Mouse (Mus musculus): ENCODE measurements at regions not wholly inside any gene's neighbourhood (a gene's known extent, or its start where the extent isn't known, plus 50 kb on each side); places are given as distances from the start of the nearest gene placed in this dataset.

- TF ChIP-seq POLR2A (IDR thresholded peaks at IDR 0.05; ENCODE audit: borderline replicate concordance, insufficient read depth, low read length): no peak
- no peak for TF ChIP-seq CTCF (IDR thresholded peaks at IDR 0.05; ENCODE audit: borderline replicate concordance, insufficient read depth, low read depth, low read length)
These were observed 209.1 kb downstream of the Sec16b start for GRCm38 (mm10) chr1:157715632-157716031.
